Mouse (Mus musculus): Measurements from ENCODE around the gene Kmt2a.

Kmt2a gene

DNA sequence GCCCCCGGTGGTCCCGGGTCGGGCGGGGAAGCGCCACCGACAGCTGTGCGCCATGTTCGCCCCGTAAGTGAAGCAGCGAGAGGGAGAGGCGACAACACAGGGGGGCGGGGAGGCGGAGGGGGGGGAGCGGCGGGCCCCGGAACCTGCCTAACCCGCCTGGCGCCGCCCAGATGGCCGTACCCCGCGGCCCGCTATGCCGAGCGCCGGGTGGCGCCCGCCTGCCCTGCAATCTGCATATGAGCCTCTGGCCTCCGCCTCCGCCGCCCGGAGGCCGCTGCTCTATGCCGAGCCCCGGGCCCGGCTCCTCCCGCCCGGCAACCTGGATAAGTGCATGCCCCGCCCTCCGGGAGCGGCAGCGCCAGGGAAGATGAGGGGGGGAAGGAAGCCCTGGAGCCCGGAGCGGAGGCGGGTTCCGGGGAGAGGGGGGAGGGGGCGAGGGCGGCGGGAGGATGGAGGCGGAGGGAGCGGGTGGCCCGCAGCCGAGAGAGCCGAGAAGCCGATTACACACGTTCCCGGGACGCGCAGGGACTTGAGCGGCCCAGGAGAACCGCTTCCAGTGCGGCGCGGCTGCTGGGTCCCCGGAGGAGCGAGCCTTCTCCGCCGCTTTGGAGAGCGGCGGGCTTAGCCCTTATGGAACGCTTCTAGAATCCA lies at the start of gene Kmt2a:
TSS of gene Kmt2a (minus strand) at position 76 of the 651 bp plus-strand sequence.
- peak; percentile 94 for DNase-seq (ENCODE audit: low read depth, low spot score)

DNA sequence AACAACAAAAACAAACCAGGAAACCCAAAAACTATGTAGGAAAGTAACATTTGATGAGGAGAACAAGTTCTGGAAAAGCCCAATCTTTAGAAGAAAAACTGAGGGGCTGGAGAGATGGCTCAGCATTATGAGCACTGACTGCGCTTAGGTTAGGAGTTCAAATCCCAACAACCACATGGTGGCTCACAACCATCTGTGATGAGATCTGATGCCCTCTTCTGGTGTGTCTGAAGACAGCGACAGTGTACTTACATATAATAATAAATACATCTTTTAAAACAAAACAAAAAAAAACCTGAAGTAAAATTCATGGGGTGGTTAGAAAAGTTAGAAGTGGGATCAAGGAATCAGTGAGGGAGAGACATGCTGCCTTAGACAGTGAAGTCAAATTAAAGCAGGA lies 40.4 kb upstream of the Kmt2a start:
- no peak for DNase-seq (ENCODE audit: low read depth, low spot score)

DNA sequence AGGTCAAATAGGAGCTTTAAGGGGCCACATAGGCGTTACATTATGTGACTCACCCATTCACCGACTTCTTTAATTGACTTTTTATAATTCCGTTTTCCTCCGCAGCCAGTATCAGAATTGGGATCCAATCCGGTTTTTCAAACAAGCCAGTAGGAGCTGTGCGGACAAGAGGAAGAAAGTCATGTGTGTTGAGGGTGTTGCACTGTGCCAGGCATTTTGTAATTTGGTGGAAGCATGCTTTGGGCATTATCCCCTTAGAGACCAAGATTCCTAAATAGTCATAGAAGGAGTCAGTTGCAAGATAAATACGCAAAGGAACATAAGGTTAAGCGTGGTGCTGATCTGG lies 40.0 kb upstream of the Kmt2a start:
- DNase-seq (ENCODE audit: low read depth, low spot score), result no peak

DNA sequence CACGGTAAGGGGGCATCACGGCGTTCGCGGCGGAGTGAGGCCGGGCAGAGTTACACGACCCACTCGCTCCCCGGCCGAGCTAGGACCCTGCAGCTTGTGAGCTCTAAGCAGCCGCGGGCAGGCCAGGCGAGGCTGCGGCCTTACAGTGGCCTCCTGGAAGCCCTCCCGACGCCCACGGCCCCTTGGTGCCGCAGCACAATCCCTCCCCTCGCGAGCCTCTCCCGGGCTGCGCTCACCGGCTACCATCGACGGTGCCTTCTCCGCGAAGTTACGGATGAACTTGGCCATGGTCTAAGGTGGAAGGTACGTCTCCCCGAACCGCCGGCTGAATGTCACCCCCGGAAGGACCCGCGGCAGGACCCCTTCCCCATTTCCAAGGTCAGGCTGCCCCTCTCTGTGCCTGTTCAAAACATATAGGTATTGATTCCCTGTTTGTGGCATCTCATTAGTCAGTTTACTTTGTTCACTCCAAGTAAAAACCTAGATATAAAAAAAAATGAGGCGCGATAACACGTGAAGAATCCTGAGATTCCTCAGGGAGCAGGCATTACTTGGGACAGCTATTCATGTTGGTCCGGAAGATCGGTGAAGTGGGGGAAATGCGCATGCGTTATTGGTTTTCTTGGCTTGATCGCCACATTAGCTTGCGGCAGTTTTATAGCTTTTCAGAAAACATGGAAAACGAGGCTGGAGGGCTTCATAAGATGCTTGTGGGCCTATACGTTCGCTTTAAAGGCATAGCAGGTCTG lies 39.5 kb upstream of the Kmt2a start, which contains the start of gene Atp5l:
TSS of gene Atp5l (minus strand) at position 369 of the 749 bp plus-strand sequence.
- peak; percentile 95 for DNase-seq (ENCODE audit: low read depth, low spot score)

DNA sequence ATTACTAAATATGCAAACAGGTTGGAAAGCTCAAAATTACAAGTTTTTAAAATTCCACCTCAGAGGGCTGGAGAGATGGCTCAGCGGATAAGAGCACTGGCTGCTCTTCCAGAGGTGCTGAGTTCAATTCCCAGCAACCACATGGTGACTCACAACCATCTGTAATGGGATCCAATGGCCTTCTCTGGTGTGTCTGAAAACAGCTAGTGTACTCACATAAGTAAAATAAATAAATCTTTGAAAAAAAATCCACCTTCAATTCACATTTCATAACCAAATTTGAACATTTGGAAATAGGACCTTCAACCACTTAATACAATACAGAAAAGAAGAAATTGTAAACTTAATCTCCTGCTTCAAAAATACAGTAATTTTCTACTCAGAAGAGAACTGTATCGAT lies 38.5 kb upstream of the Kmt2a start:
- no peak for DNase-seq (ENCODE audit: low read depth, low spot score)

DNA sequence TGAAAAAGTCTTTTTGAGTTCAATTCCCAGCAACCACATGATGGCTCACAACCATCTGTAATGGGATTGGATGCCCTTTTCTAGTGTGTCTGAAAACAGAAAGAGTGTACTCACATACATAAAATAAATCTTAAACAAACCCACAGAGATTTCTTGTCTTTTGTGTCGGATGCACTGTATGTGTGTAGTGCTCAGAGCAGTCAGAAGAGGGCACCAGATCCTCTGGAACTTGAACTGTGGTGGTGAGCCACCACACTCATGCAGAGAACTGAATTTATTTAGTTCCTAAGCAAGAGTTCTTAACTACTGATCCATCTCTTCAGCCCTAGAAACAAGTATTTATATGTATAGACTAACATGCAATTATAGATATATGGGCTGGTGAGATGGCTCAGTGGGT lies 35.1 kb upstream of the Kmt2a start:
- DNase-seq (ENCODE audit: low read depth, low spot score), result no peak

DNA sequence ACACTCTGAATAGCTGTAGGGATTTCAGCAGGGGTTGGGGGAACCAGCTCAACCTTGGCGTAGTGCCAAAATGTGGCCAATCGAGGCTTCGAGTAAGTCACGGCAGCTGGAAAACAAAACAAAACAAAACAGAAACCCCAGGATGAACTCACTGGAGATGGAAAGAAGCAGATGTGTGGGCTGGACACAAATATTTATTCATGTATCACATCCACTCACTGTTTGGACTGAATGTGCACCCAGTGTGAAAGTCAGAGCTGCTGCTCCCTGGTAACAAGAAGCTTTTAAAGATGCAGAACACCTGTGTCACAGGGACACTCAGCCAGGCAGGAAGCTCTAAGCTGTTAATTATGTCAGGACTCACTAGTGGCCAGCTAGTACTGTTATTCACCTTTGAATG lies 33.6 kb upstream of the Kmt2a start:
- no peak for DNase-seq (ENCODE audit: low read depth, low spot score)

DNA sequence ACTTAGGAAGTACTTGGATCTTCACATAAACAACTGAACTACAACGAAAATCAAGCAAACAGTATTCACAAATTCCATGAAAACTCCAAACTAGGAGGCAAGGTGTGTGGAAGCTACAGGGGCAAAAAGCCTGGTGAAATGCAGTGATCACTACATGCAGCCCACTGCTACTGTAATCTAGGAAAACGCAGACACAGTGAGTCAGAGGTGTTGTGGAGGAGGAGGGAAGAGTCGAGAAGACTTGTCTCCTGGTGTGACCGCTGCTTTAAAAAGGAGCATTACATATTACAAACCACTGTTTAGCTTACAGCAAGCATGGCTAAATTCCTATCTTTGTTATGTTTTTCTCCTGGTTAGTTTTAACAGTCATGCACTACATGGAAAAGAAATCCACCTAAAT lies 30.3 kb upstream of the Kmt2a start:
- no peak for DNase-seq (ENCODE audit: low read depth, low spot score)

DNA sequence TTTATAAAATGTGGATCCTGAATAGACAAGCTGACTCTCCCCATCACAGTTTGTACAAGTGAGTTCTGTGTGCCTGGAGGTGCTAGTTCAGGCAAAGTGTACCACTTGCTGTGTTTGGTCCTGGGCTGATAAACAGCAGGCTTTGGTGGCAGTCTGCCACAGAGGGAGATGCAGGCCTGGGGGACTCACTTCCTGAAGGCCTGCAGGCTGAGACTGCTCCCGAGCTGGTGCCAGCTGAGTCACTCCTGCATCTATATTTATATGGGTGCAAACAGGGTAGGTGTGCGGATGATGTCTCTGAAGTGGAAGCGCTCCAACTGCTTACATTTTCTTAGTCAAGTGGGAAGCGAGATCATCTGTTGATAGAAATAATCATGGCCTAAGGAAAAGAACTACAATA lies 24.5 kb upstream of the Kmt2a start:
- DNase-seq (ENCODE audit: low read depth, low spot score), result no peak

DNA sequence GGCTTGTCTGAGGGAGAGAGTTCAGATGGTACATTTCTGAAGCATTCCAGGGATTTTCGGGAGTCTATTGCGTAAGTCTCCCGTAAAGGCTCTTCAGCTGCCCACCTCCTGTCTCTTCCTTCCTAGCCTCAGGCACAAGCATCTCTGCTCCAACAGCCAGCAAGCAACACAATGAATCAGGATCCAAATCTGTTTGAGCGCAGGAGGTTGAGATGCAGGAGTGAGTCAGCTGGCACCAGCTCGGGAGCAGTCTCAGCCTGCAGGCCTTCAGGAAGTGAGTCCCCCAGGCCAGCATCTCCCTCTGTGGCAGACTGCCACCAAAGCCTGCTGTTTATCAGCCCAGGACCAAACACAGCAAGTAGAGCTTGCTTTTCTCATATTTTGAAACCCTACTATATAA lies 23.9 kb upstream of the Kmt2a start:
- DNase-seq (ENCODE audit: low read depth, low spot score), result no peak

DNA sequence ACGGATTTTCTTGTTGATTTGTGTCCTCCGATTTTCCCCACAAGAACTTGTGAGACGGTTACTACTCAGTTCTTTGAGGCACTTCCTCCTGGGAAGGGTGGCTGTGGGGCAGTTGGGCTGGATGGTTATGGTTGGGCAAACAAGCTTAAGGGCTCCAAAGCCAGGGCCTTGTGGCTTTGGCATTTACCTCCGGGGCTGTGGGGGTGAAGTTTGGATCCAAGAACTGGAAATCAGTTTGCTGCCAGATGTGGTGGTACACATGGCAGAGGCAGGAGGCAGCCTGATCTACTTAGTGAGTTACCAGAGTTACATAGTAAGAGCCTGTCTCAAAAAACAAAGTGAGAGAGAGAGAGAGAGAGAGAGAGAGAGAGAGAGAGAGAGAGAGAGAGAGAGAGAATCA lies 22.8 kb upstream of the Kmt2a start:
- no peak for DNase-seq (ENCODE audit: low read depth, low spot score)

DNA sequence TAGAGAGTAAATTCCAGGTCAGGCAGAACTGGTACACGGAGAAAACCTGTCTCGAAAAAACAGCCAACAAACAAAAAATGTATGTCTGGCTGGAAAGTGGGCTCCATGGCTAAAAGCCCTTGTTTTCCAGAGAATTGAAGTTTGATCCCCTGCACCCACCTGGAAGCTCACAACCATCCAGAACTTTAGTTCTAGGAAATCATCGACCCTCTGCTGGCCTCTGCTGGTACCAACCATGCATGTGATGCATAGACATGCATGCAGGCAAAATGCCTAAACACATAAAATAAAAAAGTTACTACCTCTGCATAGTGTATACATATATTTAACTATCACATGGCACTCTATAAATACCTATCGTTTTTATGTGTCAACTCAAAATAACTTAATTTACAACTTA lies 19.3 kb upstream of the Kmt2a start:
- no peak for DNase-seq (ENCODE audit: low read depth, low spot score)

DNA sequence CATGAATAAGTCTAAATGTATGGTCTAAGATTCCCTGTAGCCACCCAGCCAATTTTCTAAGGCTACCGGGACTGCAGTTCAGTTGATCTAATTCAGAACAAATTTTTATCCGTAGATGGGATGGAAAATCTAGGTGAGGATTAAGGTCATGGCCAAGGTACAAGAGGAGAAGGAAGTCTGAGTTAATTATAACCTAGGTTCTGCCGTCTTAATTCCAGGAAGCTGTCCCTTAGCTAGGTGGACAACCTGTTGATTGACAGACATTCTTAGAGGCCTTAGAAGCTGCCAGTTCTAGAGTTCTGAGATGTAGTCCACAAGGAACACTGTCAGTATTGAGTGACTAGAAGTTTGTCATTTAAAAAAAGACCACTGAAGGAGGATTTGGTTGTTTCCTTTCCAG lies 18.6 kb upstream of the Kmt2a start:
- no peak for DNase-seq (ENCODE audit: low read depth, low spot score)

DNA sequence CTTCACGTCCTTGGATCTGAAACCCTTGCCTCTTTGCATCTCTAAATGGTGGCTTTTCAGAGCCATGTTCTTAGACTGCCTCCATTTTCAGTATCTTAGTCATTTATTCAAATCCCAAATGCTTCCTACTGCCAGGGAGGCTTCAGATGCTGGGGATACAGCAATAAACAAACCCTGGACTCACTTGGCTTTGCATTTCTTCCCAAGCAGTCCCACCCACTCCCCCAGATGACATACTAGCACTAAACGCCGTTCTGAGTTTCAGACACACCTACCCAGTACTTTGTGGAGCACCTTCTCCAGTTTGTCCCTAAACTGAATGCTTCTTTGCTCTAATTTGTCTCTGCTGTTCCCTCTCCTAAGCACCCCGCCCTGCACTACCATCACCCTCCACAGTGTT lies 15.9 kb upstream of the Kmt2a start:
- no peak for DNase-seq (ENCODE audit: low read depth, low spot score)

DNA sequence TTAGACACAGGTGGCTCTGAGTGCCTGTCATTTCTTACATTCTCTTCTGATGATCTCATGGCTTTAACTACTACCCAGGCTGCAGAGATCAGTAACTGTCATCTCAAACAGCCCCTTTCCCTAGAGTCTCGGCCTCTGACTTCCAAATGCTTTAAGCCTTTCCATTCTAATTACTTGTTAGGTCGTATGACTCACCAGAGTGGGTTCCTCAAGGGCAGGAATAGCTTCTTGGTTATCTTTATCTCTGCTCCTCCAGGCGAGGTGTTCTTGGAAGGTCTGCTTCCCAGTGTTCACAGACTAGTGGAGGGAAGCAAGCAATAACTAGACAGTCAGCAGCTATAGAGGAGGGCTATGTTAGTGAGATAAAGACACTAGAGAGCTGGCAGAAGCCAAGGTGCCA lies 11.6 kb upstream of the Kmt2a start:
- DNase-seq (ENCODE audit: low read depth, low spot score), result no peak

DNA sequence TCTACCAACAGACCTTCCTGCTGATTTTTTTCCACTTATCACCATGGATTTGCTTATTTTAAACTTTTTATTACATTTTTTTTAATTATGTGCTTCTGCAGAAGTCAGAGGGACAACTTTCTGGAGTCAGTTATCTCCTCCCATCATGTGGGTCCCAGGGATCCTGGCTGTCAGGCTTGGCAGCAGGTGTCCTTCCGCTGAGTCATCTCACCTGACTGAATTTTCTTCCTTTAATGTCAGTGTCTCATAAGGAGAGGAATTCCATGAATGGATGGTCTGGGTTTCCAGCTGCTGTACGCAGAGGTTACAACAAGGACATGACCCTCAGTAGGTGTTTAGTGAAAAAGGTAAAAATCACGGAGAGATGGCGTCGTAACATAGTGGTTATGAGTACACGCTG lies 10.1 kb upstream of the Kmt2a start:
- no peak for DNase-seq (ENCODE audit: low read depth, low spot score)

DNA sequence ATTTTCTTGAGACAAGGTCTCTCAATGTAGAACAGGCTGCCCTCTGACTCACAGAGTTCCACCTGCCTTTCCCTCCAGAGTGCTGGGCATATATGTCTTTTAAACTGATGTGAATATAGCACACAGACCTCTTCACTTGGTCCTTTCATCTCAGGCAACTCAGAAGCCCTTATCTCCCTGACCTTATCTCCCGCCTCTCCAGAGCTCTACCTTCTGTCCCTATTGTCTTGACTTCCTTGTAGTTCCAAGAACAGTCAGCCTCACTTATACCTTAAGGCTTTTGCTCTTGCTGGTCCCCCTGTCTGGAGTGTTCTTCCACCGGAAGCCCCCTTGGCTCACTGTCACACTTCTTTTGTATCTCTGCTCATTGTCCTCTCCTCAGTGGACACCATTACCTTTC lies 9.0 kb upstream of the Kmt2a start:
- no peak for DNase-seq (ENCODE audit: low read depth, low spot score)

DNA sequence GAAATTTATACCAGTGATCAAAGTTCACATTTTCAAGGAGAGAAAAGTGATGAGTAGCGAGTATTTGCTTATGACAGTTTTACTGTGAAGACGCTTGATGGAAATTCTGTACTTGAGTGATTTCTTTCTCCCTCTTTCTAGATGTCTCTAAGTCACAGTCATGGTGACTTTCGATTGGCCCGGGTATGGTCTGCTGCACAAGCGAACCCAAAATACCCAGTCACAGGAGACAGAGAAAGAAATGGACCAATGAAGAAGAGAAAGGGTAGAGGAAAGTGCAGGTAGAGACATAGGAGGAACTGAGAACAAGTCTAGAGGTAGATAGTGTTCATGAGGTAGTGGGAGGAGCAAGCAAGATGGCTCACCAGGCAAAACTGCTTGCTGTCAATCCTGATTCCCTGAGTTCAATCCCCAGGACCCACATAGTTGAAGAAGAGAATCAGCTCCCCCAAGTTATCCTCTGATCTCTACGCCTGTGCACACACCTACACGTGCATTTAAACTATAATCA lies 7.1 kb upstream of the Kmt2a start:
- DNase-seq (ENCODE audit: low read depth, low spot score), result no peak

DNA sequence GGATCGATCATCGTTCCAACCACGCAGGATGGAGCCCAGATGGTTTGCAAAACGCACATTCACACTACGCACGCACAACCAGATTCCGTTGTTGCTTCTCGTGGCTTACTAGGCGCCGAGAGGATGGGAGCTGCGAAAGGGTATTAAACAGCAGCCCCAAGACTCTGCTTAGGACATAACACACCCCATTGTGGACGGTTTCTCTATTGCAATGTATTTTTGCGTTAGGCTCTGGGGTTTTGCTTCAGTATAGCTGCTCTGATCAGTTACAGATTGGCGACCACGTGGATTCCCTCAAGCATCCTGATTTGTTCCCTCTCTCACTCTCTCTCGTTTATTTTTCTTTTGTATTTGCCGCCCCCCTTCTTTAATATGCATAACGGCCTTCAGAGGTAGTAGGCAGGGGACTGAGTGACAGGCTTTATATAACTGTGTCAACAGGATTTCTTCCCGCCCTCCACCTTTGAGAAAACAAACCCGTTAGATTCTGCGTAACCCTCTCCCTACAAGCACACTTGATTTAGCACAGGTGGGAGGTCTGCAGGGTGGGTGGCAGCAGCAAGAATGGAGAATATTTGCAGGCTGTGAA lies 2.0 kb upstream of the Kmt2a start:
- peak; percentile 56 for DNase-seq (ENCODE audit: low read depth, low spot score)

DNA sequence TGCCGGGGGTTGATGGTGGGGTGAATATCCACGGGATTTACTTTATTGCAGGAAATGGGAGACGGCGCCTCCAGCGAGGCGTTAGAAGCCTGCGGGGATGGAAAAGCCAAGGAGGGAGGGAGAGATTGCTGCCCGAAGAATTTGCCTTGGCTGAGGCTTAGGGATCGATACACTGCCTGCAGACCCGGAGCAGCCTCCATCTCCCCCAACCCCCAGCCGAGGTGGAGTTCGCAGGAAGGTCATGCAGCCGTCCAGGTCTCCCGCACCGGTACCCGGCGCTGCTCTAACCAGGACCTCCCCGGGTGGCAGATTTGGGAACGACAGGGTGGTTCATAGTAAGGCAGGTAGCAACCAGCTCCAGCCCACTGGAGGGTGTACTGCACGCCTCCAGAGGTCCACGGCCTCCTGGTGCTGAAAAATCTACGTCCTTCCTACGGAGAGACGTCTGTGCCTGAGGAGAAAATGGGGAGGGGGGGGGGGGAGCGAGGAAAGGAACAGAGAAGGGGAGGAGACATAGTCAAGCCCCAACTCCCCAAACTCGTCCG lies 1.4 kb upstream of the Kmt2a start:
- DNase-seq (ENCODE audit: low read depth, low spot score), result peak; percentile 22

DNA sequence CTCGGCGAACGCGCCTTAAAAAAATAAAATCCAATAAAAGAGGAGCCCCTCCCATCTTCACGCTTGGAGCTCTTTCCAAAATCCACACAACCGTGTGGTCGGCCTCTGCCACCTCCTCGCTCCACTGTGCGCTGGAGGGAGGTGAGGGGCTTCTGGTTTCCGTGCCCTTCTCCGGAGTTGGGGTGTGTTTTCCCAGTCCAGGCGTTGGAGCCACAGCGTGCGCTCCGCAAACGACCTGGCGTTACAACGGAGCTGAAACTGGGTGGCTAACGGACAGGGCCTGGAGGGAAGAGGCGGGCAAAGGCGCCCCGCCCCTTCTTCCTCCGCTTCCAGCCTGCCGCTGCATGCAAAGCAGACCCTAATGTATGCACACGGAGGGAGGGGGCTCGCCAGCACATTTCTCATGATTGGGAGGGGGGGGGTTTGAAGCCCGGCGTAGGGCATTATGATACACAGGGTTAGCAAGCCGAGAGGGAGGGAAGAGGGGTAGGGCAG lies 892 bp upstream of the Kmt2a start:
- peak; percentile 81 for DNase-seq (ENCODE audit: low read depth, low spot score)

DNA sequence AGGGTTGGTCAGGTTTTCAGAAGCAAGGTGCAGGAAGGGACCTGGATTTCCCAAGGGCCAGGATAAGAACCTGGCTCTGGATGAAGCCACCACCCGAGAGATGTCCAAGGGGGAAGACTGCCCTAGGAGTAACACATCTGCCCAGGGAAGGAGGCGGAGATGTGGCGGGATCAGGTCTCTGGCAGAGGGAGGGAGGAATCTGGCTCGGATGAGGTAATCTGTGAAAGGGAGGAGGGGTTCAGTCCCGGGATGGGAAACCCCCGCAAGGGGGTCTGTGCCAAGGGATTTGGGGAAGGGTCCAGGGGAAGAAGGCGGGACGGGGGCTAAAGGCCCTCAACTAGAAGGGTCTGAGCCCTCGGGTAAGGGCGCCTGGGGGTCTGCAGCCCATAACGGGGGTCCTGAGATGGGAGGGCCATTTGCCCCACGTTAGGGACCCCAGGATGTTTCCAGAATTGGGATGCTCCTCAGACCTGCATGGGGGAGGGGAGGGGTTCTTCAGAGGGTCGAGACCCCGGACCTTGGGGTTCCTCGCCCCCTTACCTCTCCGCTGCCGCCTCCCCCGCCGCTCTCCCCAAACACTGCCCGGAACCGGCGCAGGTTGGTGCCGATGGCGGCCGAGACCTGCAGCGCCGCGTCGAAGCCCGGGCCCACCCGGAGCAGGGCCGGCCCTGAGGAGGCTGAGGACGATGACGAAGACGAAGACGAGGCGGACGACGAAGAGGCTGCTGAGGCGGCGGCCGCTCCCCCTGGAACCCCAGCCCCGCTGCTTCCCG lies 601 bp downstream of the Kmt2a start:
- DNase-seq (ENCODE audit: low read depth, low spot score), result no peak

All from brain, embryonic 18.5 days (tissue).